Mouse (Mus musculus) MEL (cell line): ENCODE data around the gene Ciz1.

ENCODE experiments used
- CHD1 ChIP-seq: IDR thresholded peaks from 2 replicates; pipeline ENCODE4 v1.6.1; 2012; ENCODE audit warnings: low read depth, mild to moderate bottlenecking, inconsistent platforms, low read length, improper control_type of control experiment
- ELF1 ChIP-seq: IDR thresholded peaks from 2 replicates; pipeline ENCODE4 v1.6.1; 2014; ENCODE audit warnings: low read depth, mild to moderate bottlenecking, inconsistent platforms, low read length, improper control_type of control experiment, moderate library complexity
- MAFK ChIP-seq: IDR thresholded peaks from 2 replicates; pipeline ENCODE4 v1.6.1; 2011; ENCODE audit warnings: low read depth, mild to moderate bottlenecking, low read length, improper control_type of control experiment, borderline replicate concordance
- POLR2A ChIP-seq, 2 experiments: IDR thresholded peaks; 2 replicates each; pipeline ENCODE4 v1.6.1; 2011 to 2012; ENCODE audit warnings: low read length in 2 of 2, mild to moderate bottlenecking in 2 of 2, control low read depth in 1 of 2, improper control_type of control experiment in 1 of 2, low read depth in 1 of 2, moderate library complexity in 1 of 2; ENCODE audit not compliant: control insufficient read depth in 1 of 2, insufficient read depth in 1 of 2, poor library complexity in 1 of 2
- TCF12 ChIP-seq: IDR thresholded peaks from 2 replicates; pipeline ENCODE4 v1.6.1; 2014; ENCODE audit warnings: low read depth, mild to moderate bottlenecking, inconsistent platforms, low read length, improper control_type of control experiment, moderate library complexity
- USF1 ChIP-seq: IDR thresholded peaks from 2 replicates; pipeline ENCODE4 v1.6.1; 2014; ENCODE audit warnings: low read depth, mild to moderate bottlenecking, inconsistent platforms, low read length, improper control_type of control experiment, moderate library complexity

DNA sequence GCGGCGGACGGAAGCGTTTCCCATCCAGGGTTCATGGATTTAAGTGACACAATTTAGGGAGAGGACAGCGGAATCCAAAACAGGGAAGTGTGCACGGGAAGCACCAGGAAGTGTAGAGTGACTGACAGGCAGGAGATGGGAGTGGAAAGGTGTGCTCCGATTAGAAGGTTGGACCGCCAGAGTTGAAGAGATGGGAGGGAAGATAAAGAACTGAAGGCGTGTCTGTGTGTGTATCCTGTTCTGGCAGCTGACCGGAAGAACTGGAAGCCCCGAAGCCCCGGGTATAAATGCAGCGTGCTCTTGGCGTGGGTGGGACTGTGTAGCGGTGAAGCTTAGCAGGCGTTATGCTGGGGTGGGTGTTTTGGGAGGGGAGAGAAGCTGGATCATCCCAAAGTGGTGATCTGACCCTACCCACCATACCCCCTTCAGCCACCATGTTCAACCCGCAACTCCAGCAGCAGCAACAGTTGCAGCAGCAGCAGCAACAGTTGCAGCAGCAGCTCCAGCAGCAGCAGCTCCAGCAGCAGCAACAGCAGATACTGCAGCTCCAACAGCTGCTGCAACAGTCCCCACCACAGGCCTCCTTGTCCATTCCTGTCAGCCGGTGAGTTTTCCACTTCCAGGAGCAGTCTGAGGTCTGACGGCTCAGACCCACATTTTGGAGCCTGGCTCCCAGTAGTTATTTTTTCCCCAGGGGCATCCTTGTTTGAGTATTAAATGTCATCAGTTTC lies 11.4 kb downstream of the Ciz1 start:
- no peak for TF ChIP-seq POLR2A (IDR thresholded peaks at IDR 0.05; ENCODE audit: control insufficient read depth in 1 of 2, insufficient read depth in 1 of 2, low read depth in 1 of 2, low read length in 2 of 2, poor library complexity in 1 of 2)
- peak; percentile 65; the same call in 1 of the 2 replicates for TF ChIP-seq USF1
- no peak for TF ChIP-seq MAFK
- TF ChIP-seq CHD1, result 0 out of 2 replicates have a peak, but pooled peaks have one; percentile 9
- TF ChIP-seq ELF1, result peak; percentile 60
- no peak for TF ChIP-seq TCF12
